In the genomic region with DNA sequence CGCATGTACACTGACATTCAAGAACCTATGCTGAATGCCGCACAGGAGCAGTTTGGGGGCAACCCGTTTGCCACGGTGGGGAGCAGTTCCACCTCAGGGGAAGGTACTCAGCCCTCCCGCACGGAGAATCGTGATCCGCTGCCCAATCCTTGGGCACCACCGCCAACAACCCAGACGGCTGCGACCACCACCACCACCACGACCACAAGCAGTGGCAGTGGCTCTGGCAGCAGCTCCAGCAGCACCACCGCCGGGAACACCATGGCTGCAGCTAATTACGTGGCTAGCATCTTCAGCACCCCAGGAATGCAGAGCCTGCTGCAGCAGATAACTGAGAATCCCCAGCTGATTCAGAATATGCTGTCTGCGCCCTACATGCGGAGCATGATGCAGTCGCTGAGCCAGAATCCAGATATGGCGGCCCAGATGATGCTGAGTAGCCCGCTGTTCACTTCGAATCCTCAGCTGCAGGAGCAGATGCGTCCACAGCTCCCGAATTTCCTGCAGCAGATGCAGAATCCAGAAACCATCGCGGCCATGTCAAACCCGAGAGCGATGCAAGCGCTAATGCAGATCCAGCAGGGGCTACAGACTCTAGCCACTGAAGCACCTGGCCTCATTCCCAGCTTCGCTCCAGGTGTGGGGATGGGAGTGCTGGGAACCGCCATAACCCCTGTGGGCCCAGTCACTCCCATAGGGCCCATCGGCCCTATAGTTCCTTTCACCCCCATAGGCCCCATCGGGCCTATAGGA, we compare ENCODE assay signal across 7 mouse cellular contexts. TPM values are rescaled to one million over a fixed set of nuclear protein-coding genes. Genes with fewer than 3 reads are reported as not detected.
DNase-seq lines count a peak whose midpoint lies in the region; ATAC-seq and TF ChIP-seq lines count a peak whose summit lies in the region.

No protein-coding gene starts in this region.

- peak overlapping the region; percentile 86 for H3K4me3 ChIP-seq in cortical plate, adult 2 months (ENCODE audit: insufficient read depth, low read length)
- peak overlapping the region; percentile 75 for H3K4me3 ChIP-seq in heart, embryonic 12.5 days
- peak overlapping the region; percentile 67 for H3K4me3 ChIP-seq in midbrain, embryonic 11.5 days (ENCODE audit: low read depth, low read length)
- peak overlapping the region; percentile 4 for H3K4me3 ChIP-seq in testis, adult 2 months (ENCODE audit: control insufficient read depth, low read depth, low read length)

- no peak for ATAC-seq in heart, embryonic 12.5 days (ENCODE audit: insufficient number of reproducible peaks, low FRiP score)
- ATAC-seq in midbrain, embryonic 11.5 days (ENCODE audit: low FRiP score), result no peak

- no peak for TF ChIP-seq CTCF in cortical plate, adult 2 months (IDR thresholded peaks at IDR 0.05; ENCODE audit: extremely low read depth, insufficient read depth, low read length)
- no peak for TF ChIP-seq CTCF in testis, adult 2 months (IDR thresholded peaks at IDR 0.05; ENCODE audit: control insufficient read depth, insufficient read depth, insufficient replicate concordance, low read depth, low read length)

- H3K9me3 ChIP-seq in heart, embryonic 12.5 days (replicated peaks), result peaks cover 7% of the 10 kb centered on the region
- H3K9me3 ChIP-seq in midbrain, embryonic 11.5 days (ENCODE audit: control insufficient read depth, low read length), result no peaks in the 10 kb centered on the region

- DNase-seq in spleen, postnatal 10 days (ENCODE audit: low spot score in 2 of 2), result peak; percentile 4 to 12
- no peak for DNase-seq in spleen, postnatal 14 days (ENCODE audit: low spot score in 2 of 2)
- DNase-seq in layer of hippocampus, adult 8-10 months (ENCODE audit: low spot score in 2 of 2), result peak; percentile 5 to 10
- DNase-seq in midbrain, embryonic 11.5 days (ENCODE audit: low spot score, missing footprints), result peak; percentile 90

- no peak for TF ChIP-seq POLR2A in cortical plate, adult 2 months (IDR thresholded peaks at IDR 0.05; ENCODE audit: extremely low read depth, insufficient read depth, low read length)
- no peak for TF ChIP-seq POLR2A in testis, adult 2 months (IDR thresholded peaks at IDR 0.05; ENCODE audit: control insufficient read depth, low read depth, low read length)

- H3K9ac ChIP-seq in heart, embryonic 12.5 days, result peak overlapping the region; percentile 89
- peak overlapping the region; percentile 91 for H3K9ac ChIP-seq in midbrain, embryonic 11.5 days (ENCODE audit: low read length)

- H3K27ac ChIP-seq in cortical plate, adult 2 months (ENCODE audit: insufficient read depth, low read length), result peak overlapping the region; percentile 99
- no peak overlapping the region for H3K27ac ChIP-seq in heart, embryonic 12.5 days (ENCODE audit: poor library complexity, severe bottlenecking)
- peak overlapping the region; percentile 93 for H3K27ac ChIP-seq in midbrain, embryonic 11.5 days (ENCODE audit: low read depth, low read length)
- H3K27ac ChIP-seq in testis, adult 2 months (ENCODE audit: control insufficient read depth, insufficient read depth, low read depth, low read length), result peak overlapping the region; percentile 17

- H3K27me3 ChIP-seq in heart, embryonic 12.5 days (replicated peaks), result no peaks in the 10 kb centered on the region
- H3K27me3 ChIP-seq in midbrain, embryonic 11.5 days (ENCODE audit: control insufficient read depth, insufficient read depth, low read length), result no peaks in the 10 kb centered on the region
- no peaks in the 10 kb centered on the region for H3K27me3 ChIP-seq in testis, adult 2 months (ENCODE audit: control insufficient read depth, insufficient read depth, low read length)

- no peaks in the 10 kb centered on the region for H3K4me1 ChIP-seq in cortical plate, adult 2 months (ENCODE audit: control insufficient read depth, insufficient read depth, low read length)
- H3K4me1 ChIP-seq in heart, embryonic 12.5 days (replicated peaks), result peaks cover 5% of the 10 kb centered on the region; the same call in 1 of the 2 replicates
- peaks cover 4% of the 10 kb centered on the region; the same call in 1 of the 2 replicates for H3K4me1 ChIP-seq in midbrain, embryonic 11.5 days (ENCODE audit: control insufficient read depth, insufficient read depth, low read length)
- peaks cover 2% of the 10 kb centered on the region; the same call in 1 of the 2 replicates for H3K4me1 ChIP-seq in testis, adult 2 months (ENCODE audit: control insufficient read depth, insufficient read depth, low read length)

- peak overlapping the region; percentile 91 for H3K4me2 ChIP-seq in heart, embryonic 12.5 days
- peak overlapping the region; percentile 66 for H3K4me2 ChIP-seq in midbrain, embryonic 11.5 days

- H3K36me3 ChIP-seq in heart, embryonic 12.5 days, result peaks cover 5% of the 10 kb centered on the region; the same call in 1 of the 2 replicates
- H3K36me3 ChIP-seq in midbrain, embryonic 11.5 days (ENCODE audit: control insufficient read depth, insufficient read depth, low read length), result no peaks in the 10 kb centered on the region
- no peaks in the 10 kb centered on the region for H3K36me3 ChIP-seq in testis, adult 2 months (ENCODE audit: control insufficient read depth, insufficient read depth, low read length)

- WGBS in heart, embryonic 12.5 days, result 31% methylated on average over 32 of the region's 32 CpGs
- WGBS in midbrain, embryonic 11.5 days, result 25% methylated on average over 32 of the region's 32 CpGs

RNA-seq across cellular contexts. Expression of a gene that starts 1.4 kb away (rescaled TPM):
- 122 and 124 TPM in 2 replicates for polyA plus RNA-seq in cortical plate, adult 2 months (2012; rRNA removed)
- 18.5 and 20.3 TPM in 2 replicates for polyA plus RNA-seq in heart, embryonic 12.5 days (2016; fragmentation: Nextera tagmentation; extraction: Ambion mirVana)
- total RNA-seq in layer of hippocampus, adult 8-10 months (2022), result 100 to 1,000 TPM; 207 to 230 (median 212) TPM
- 61.0 and 63.8 TPM in 2 replicates for polyA plus RNA-seq in midbrain, embryonic 11.5 days (2014; fragmentation: Nextera tagmentation; extraction: Ambion mirVana)
- 8.6 and 11.6 TPM in 2 replicates for polyA plus RNA-seq in testis, adult 2 months (2012; rRNA removed)

RNA-seq across cellular contexts. Expression of a gene that starts 58.9 kb away (rescaled TPM):
- not detected in 2 replicates for polyA plus RNA-seq in cortical plate, adult 2 months (2012; rRNA removed)
- polyA plus RNA-seq in heart, embryonic 12.5 days (2016; fragmentation: Nextera tagmentation; extraction: Ambion mirVana), result not detected in 2 replicates
- not detected for total RNA-seq in layer of hippocampus, adult 8-10 months (2022)
- 0.29 and 0.34 TPM in 2 replicates for polyA plus RNA-seq in midbrain, embryonic 11.5 days (2014; fragmentation: Nextera tagmentation; extraction: Ambion mirVana)
- polyA plus RNA-seq in testis, adult 2 months (2012; rRNA removed), result 136 and 181 TPM in 2 replicates

Comparison
In these comparisons a context has a peak if more than half of its experiments do, and no peak if none do; other contexts are left out.
1. DNase-seq: peak in spleen, postnatal 10 days (2 of 2), layer of hippocampus, adult 8-10 months (2 of 2) and midbrain, embryonic 11.5 days (single experiment); none in spleen, postnatal 14 days (0 of 2).
2. H3K4me3 ChIP-seq: peak in every context shown above with its lines; median percentile 86 in cortical plate, adult 2 months; 75 in heart, embryonic 12.5 days; 67 in midbrain, embryonic 11.5 days; 4 in testis, adult 2 months.
3. RNA of a gene that starts 58.9 kb away (polyA plus RNA-seq): 136 to 181 TPM in testis, adult 2 months; 0.29 to 0.34 TPM in midbrain, embryonic 11.5 days, not detected in cortical plate, adult 2 months and not detected in heart, embryonic 12.5 days; every median in the first group is over 100 times any median in the second.